Mouse (Mus musculus): ENCODE measurements around the gene Eci2.
"Not testable (repeated sequence)": the region's sequence is repeated elsewhere in the genome, so short reads cannot be mapped to it uniquely, and the experiment has no call there.

Gene Eci2

GRCm38 (mm10) chr13:35026879-35027278 lies at the start of gene Eci2:
Gene Eci2 (minus strand): TSS chr13:35027096.
- DNase-seq, result peak; percentile 70 to 73

DNA sequence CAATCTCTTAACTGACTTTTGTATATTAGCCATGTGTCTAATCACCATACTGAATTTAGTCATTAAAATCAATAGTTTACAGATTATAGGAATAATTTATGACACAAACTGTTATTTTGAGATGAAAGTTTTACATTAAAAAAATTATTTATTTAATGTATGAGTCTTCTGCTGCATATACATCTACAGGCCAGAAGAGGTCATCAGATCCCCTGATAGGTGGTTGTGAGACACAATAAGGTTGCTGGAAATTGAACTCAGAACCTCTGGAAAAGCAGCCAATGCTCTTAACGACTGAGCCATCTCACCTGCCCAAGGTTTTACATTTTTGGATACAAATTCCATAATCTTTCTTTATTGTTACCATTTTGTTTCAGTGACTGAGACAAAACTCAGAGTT lies 48.0 kb upstream of the Eci2 start:
- no peak for DNase-seq

GRCm38 (mm10) chr13:35070485-35071472 lies 43.9 kb upstream of the Eci2 start:
- no peak for DNase-seq

DNA sequence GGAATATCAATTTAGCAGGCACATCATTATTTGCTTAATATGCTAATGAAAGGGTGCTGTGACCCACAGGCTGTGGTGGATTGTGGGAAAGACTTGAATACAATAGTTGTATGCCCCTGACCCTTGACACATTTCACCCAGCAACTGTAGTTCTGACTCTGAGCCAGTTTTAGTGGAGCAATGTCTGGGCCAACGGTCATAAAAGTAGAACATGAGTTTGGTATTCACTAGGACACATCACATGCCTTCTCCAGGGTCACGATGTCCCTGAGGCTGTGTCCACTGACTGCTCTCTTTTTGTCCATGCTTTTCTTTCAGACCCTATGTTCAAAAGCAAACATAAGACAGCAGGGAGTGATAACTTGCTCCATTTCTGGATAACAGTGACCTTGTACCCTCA lies 40.2 kb upstream of the Eci2 start:
- DNase-seq, result peak; percentile 64 to 78

DNA sequence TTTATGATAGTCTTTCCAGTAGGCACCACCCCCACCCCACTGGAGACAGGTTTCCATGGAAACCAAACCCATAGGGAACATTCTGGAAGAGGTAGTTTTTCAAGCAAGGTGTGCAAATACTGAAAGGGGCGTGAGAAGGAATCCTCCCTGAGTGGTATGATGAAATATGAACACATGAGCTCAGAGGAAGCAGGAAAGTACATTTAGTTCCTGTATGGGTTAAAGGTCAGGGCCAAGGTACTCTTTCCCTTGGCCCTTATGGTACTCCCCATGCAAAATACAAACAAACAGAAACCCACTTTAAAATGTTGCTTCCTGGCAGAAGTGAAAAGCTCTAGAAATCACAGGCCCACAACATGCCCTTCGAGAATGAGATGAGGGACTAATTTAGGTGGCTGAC lies 39.1 kb upstream of the Eci2 start:
- DNase-seq, result no peak

GRCm38 (mm10) chr13:35064381-35064780 lies 37.5 kb upstream of the Eci2 start:
- DNase-seq, result no peak

GRCm38 (mm10) chr13:35058145-35058544 lies 31.2 kb upstream of the Eci2 start:
- DNase-seq, result peak; percentile 51 to 64

DNA sequence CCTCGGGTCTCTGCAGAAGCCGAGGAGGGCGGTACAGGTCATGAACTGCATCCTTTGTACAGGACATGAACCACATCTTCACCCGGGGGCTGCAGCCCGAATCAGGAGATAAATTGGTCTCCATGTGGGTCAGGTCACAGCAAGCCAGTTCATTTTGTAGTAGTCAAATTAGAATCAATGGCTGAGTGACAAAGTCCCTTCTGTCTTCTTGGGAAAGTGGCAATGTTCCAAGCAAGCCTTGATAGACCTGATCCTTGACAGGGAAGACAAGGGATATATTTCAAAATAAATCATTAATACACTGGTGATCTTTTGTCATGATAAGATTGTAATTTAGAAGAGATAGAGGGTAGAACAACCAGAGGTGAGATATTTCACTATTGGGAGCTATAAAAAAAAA lies 9.6 kb upstream of the Eci2 start:
- DNase-seq, result peak; percentile 11 to 51

DNA sequence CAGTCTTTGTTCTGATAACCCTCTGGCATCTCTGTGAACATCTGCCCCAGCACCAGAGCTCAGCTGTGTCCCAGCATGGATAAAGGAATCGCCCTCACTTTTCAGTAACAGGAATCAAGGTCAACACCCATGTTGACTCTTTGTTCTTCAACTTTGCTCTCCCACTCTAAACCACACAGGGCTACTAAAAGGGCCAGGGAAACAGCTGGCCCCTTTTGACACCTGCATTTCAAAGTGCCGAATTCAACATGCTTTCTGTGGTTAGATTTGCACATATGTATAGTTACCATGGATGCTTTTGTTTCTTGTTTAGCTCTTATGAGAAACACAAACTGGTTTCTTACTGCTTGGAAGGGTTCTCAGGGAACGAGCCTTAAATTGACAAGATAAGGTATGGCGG lies 8.8 kb upstream of the Eci2 start:
- DNase-seq, result no peak

GRCm38 (mm10) chr13:35033571-35033970 lies 6.7 kb upstream of the Eci2 start:
- DNase-seq, result no peak

- DNase-seq, result peak in 1 of 2 experiments; percentile 35
Measured at GRCm38 (mm10) chr13:35031684-35032082, 4.8 kb upstream of the Eci2 start.

- DNase-seq, result peak in 1 of 2 experiments; percentile 40
Measured at GRCm38 (mm10) chr13:35030979-35031683, 4.2 kb upstream of the Eci2 start.

- DNase-seq, result no peak
Measured at GRCm38 (mm10) chr13:35028365-35028764, 1.5 kb upstream of the Eci2 start.

DNA sequence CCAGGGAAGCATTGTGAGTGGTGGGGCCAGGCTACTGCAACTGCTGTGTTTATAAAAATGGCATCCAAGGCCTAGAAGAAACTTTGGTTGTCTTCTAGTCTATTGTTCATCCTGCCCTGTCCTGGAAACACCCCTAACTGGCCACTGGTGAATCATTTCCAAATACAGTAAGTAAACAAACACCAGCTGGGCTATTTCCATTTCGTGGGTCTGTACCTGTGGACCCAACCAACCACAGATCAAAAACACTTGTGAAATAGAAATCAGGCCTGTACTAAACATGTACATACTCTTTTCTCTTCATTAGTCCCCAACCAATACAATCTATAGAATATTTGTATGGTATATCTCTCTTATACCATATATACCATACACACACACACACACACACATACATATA lies 3.5 kb downstream of the Eci2 start:
- not testable (repeated sequence) for DNase-seq

DNA sequence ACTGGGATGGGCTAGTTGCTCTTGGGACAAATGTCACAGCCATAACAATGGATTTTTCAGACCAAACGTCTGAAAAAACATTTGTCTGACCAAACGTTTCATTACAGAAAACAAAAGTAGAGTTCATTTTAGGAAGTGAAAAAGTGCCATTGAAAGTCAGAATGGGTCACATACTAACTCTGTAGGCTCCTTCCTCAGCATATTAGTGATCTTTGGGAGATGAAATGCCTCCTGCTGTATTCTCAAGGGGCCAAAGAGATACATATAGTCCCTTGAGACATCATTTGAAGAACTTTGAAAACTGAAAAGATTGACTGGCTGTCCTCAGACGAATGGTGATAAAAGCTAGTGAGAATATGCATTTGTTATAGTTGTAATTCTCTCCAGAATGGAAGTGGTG lies 6.5 kb downstream of the Eci2 start:
- DNase-seq, result no peak

GRCm38 (mm10) chr13:35018866-35019536 lies 7.9 kb downstream of the Eci2 start:
- DNase-seq, result no peak

- DNase-seq, result no peak
Measured at GRCm38 (mm10) chr13:35017392-35017791, 9.5 kb downstream of the Eci2 start.

DNA sequence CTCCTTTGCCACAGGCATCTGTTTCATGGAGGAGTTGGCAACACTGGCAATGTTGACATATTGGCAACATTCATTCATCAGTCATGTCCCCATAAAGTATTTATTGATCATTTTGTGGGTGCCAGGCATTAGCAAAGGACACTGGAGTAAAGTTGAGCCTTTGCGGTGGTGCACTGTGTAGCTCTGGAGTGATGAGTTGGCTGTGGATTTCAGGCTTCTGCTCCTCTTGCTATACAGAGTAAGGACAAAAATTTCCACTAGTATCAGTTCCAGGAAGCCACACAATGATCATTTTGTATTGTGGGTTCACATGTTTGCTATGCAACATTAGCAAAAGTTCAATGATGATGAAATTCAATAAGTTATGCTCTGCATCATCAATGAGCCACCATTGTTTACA lies 10.8 kb downstream of the Eci2 start:
- DNase-seq, result no peak

- peak; percentile 61 to 79 for DNase-seq
Measured at GRCm38 (mm10) chr13:34995925-34996324, 31.0 kb downstream of the Eci2 start.

DNA sequence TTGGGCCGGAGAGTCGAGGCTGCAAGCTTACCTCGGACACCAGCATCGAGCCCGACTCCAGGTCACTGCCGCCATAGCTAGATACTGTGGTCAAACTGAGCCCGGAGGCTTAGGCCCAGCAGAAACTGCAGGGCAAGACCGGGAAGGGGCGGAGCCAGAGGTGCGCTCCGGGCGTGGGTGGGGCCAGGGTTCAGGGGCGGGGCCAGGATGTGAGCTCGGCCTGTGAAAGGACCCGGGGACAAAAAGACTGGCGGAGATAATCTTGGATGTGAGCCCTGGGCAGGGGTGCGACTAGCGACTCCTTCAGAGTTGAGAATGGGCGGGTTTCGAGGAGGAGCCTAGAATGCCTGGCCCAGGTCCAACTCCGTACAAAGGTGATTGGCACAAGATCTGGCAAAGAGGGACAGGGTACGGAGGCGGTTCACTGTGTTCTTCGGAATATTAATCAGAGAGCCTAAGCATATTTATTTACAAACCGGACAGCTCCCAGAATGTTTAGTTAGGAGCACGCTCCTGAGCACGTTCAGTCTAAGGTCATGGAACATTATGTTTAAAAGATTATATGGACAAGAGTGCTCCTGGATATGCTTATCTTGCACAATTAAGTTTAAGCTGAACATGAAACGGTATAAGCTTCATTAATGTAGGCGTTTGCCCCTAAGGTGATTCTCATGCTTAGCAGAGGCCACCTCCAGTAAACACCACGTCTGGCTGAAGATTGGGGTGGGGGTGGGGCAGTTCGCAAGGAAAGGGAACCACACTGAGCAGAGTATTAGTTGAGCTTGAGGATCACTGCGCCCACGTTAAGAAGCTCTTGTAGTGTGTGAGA lies 32.7 kb downstream of the Eci2 start:
- peak; percentile 99 for DNase-seq

- no peak for DNase-seq
Measured at GRCm38 (mm10) chr13:34993595-34993982, 33.3 kb downstream of the Eci2 start.

DNA sequence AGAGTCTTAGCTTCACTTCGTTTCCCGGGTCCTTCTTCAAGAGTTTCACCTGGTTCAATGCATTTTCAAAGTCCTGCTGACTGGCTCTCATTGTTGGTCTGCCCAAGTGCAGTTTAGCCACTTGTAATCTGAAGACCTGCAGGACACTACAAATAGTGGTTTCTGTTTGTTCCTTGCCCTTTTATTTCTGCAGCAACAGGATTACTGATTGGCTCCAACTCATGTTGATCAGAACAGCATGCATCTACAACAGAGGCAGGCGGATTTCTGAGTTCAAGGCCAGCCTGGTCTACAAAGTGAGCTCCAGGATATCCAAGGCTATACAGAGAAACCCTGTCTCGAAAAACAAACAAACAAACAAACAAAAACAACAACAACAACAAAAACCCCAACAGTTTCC lies 33.8 kb downstream of the Eci2 start:
- peak; percentile 10 to 19 for DNase-seq

All from kidney, postnatal 36 days (tissue).